Mouse (Mus musculus) CH12.LX (cell line): ENCODE results near the gene 4931428F04Rik.

Experiments
- CHD1 ChIP-seq: IDR thresholded peaks from 2 replicates; pipeline ENCODE4 v1.6.1; 2012; ENCODE audit warnings: low read depth, low read length, improper control_type of control experiment, inconsistent platforms
- CTCF ChIP-seq, 2 experiments: IDR thresholded peaks in 1 of 2; conservative IDR thresholded peaks in 1 of 2; 2 replicates each; pipeline ENCODE4 v1.5.1; 2011 to 2012; ENCODE audit warnings: low read depth in 2 of 2, low read length in 2 of 2, improper control_type of control experiment in 1 of 2, inconsistent platforms in 1 of 2, mild to moderate bottlenecking in 1 of 2, moderate library complexity in 1 of 2
- GABPA ChIP-seq: IDR thresholded peaks from 2 replicates; pipeline ENCODE4 v1.6.1; 2012; ENCODE audit warnings: low read depth, low read length, improper control_type of control experiment, inconsistent platforms; ENCODE audit not compliant: insufficient replicate concordance
- HCFC1 ChIP-seq: IDR thresholded peaks from 2 replicates; pipeline ENCODE4 v1.6.1; 2012; ENCODE audit warnings: low read depth, mild to moderate bottlenecking, inconsistent platforms, low read length, improper control_type of control experiment
- JUND ChIP-seq: conservative IDR thresholded peaks from 2 replicates; pipeline ENCODE4 v1.6.1; 2011; ENCODE audit warnings: low read depth, low read length, improper control_type of control experiment
- MAZ ChIP-seq: IDR thresholded peaks from 2 replicates; pipeline ENCODE4 v1.6.1; 2012; ENCODE audit warnings: low read depth, mild to moderate bottlenecking, inconsistent platforms, low read length, improper control_type of control experiment, moderate library complexity
- MXI1 ChIP-seq: IDR thresholded peaks from 2 replicates; pipeline ENCODE4 v1.6.1; 2011; ENCODE audit warnings: mild to moderate bottlenecking, low read depth, low read length, improper control_type of control experiment
- POLR2A ChIP-seq: IDR thresholded peaks from 2 replicates; pipeline ENCODE4 v1.6.1; 2011; ENCODE audit warnings: low read depth, mild to moderate bottlenecking, improper control_type of control experiment, low read length
- POLR2AphosphoS2 ChIP-seq: IDR thresholded peaks from 2 replicates; pipeline ENCODE4 v1.6.1; 2011; ENCODE audit warnings: low read depth, low read length, improper control_type of control experiment
- TCF12 ChIP-seq: IDR thresholded peaks from 2 replicates; pipeline ENCODE4 v1.6.1; 2014; ENCODE audit warnings: low read depth, mild to moderate bottlenecking, inconsistent platforms, low read length, improper control_type of control experiment
- ZMIZ1 ChIP-seq: IDR thresholded peaks from 2 replicates; pipeline ENCODE4 v1.6.1; 2012; ENCODE audit warnings: low read depth, mild to moderate bottlenecking, inconsistent platforms, low read length, improper control_type of control experiment

DNA sequence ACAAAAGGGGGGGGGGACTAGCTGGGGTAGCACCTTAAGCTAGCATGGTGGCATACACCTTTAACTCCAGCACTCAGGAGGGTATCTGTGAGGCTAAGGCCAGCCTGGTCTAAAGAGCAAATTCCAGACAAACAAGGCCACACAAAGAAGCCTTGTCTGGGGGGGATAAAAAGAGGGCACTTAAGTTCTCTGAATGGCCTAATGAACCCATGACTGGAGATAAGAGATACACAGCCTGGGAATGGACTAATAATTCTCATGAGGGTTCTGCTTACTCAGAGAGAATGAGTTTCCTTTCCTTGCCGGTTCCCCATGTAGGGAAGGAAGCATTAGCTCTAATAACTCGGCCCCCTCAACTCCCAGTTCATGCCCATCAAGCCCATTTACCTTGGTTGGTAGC, 42.9 kb upstream of the 4931428F04Rik start:
- TF ChIP-seq CTCF (conservative IDR thresholded peaks at IDR 0.05 in 1 of 2, IDR thresholded peaks at IDR 0.05 in 1 of 2; ENCODE audit: low read depth in 2 of 2, low read length in 2 of 2): no peak
- TF ChIP-seq CHD1: no peak
- TF ChIP-seq POLR2A: no peak; the same call in 1 of the 2 replicates
- TF ChIP-seq GABPA: no peak
- no peak for TF ChIP-seq POLR2AphosphoS2
- no peak for TF ChIP-seq TCF12
- TF ChIP-seq ZMIZ1: no peak
- TF ChIP-seq HCFC1: no peak
- no peak for TF ChIP-seq MXI1
- no peak for TF ChIP-seq JUND
- no peak for TF ChIP-seq MAZ
